Mouse (Mus musculus): ENCODE results near the gene Inpp5k. TPM values are rescaled to one million over a fixed set of nuclear protein-coding genes. Genes with fewer than 3 reads are reported as not detected.
A peak's percentile ranks its signal among the peaks of the same experiment; 100 is the strongest.

The Inpp5k gene
- total and polyA plus RNA-seq, 3 experiments = 31.2 to 41.9 (median 35.6) TPM

GRCm38 (mm10) chr11:75674875-75675274, 44.1 kb downstream of the Inpp5k start:
- no peak for DNase-seq (ENCODE audit: extremely low read depth)
- peak; percentile 60; the same call in 1 of the 2 replicates for TF ChIP-seq POLR2AphosphoS2 (IDR thresholded peaks at IDR 0.05; ENCODE audit: low read depth, low read length)
- TF ChIP-seq POLR2A (IDR thresholded peaks at IDR 0.05; ENCODE audit: low read depth, low read length) = no peak
- peak; percentile 44; the same call in 1 of the 2 replicates for TF ChIP-seq ZNF384 (IDR thresholded peaks at IDR 0.05; ENCODE audit: low read depth, low read length)
- TF ChIP-seq JUND (conservative IDR thresholded peaks at IDR 0.05; ENCODE audit: low read depth, low read length) = no peak
- TF ChIP-seq ELF1 (IDR thresholded peaks at IDR 0.05; ENCODE audit: low read depth, low read length) = no peak
- no peak for TF ChIP-seq CTCF (conservative IDR thresholded peaks at IDR 0.05 in 1 of 2, IDR thresholded peaks at IDR 0.05 in 1 of 2; ENCODE audit: low read depth in 2 of 2, low read length in 2 of 2)
- TF ChIP-seq NRF1 (IDR thresholded peaks at IDR 0.05; ENCODE audit: low read depth, low read length) = no peak
- TF ChIP-seq USF1 (IDR thresholded peaks at IDR 0.05; ENCODE audit: low read depth, low read length) = no peak
- H3K4me2 ChIP-seq (ENCODE audit: insufficient read depth, low read depth, poor library complexity, severe bottlenecking) = no peak overlapping the region
- H3K4me1 ChIP-seq (ENCODE audit: control insufficient read depth in 1 of 2, insufficient read depth in 2 of 2) = peaks cover 8 to 18% of the 10 kb centered on the region in 2 experiments
- H3K36me3 ChIP-seq (replicated peaks in 1 of 2; ENCODE audit: control insufficient read depth in 1 of 2, insufficient read depth in 1 of 2, low read length in 1 of 2) = peaks cover 37 to 47% of the 10 kb centered on the region in 2 experiments
- dilution Hi-C loops (cut with MboI; ENCODE audit: extremely low pct_ligation_motif_present, extremely low pct_unique_long_range_greater_than_20kb, low sequenced_read_pairs) = no loop called here
- no peaks in the 10 kb centered on the region for H3K9me3 ChIP-seq (replicated peaks; ENCODE audit: low read length)
- H3K9ac ChIP-seq (ENCODE audit: insufficient read depth, low read depth) = no peak overlapping the region
- H3K4me3 ChIP-seq (replicated peaks in 1 of 3; ENCODE audit: low read depth in 2 of 3, low read length in 2 of 3, poor library complexity in 1 of 3) = no peak overlapping the region
- no peak overlapping the region for H3K27ac ChIP-seq (ENCODE audit: insufficient read depth, low read depth)
- in situ Hi-C loops (cut with MboI; ENCODE audit: low pct_ligation_motif_present, low pct_unique_long_range_greater_than_20kb, low sequenced_read_pairs) = no loop called here
- H3K27me3 ChIP-seq (replicated peaks) = no peaks in the 10 kb centered on the region
- H3K79me2 ChIP-seq (replicated peaks; ENCODE audit: control insufficient read depth, extremely low read depth, insufficient read depth, poor library complexity, severe bottlenecking) = peaks cover 6% of the 10 kb centered on the region

GRCm38 (mm10) chr11:75677881-75678746, 47.3 kb downstream of the Inpp5k start:
- Histone ChIP-seq H3K4me1 (ENCODE audit: control insufficient read depth in 1 of 2, insufficient read depth in 2 of 2) (peaks cover 5 to 36% of the 10 kb centered on the region in 2 experiments), H3K9ac (ENCODE audit: insufficient read depth, low read depth) (peak overlapping the region; percentile 43; the same call in 1 of the 2 replicates), H3K4me2 (ENCODE audit: insufficient read depth, low read depth, poor library complexity, severe bottlenecking) (peak overlapping the region; percentile 73), H3K9me3 (replicated peaks; ENCODE audit: low read length) (no peaks in the 10 kb centered on the region), H3K4me3 (replicated peaks in 1 of 3; ENCODE audit: low read depth in 2 of 3, low read length in 2 of 3, poor library complexity in 1 of 3) (peak overlapping the region; percentile 60 to 96 (median 69)), H3K27me3 (replicated peaks) (no peaks in the 10 kb centered on the region), H3K36me3 (replicated peaks in 1 of 2; ENCODE audit: control insufficient read depth in 1 of 2, insufficient read depth in 1 of 2, low read length in 1 of 2) (peaks cover 11 to 31% of the 10 kb centered on the region in 2 experiments), H3K79me2 (replicated peaks; ENCODE audit: control insufficient read depth, extremely low read depth, insufficient read depth, poor library complexity, severe bottlenecking) (peaks cover 39% of the 10 kb centered on the region), H3K27ac (ENCODE audit: insufficient read depth, low read depth) (peak overlapping the region; percentile 48; the same call in 1 of the 2 replicates)
- TF ChIP-seq USF1 (IDR thresholded peaks at IDR 0.05; ENCODE audit: low read depth, low read length) = no peak
- no peak for TF ChIP-seq POLR2AphosphoS2 (IDR thresholded peaks at IDR 0.05; ENCODE audit: low read depth, low read length)
- no peak for TF ChIP-seq UBTF (IDR thresholded peaks at IDR 0.05; ENCODE audit: low read depth, low read length)
- TF ChIP-seq PAX5 (IDR thresholded peaks at IDR 0.05; ENCODE audit: low read length) = no peak
- peak; percentile 51 for TF ChIP-seq MAZ (IDR thresholded peaks at IDR 0.05; ENCODE audit: low read depth, low read length)
- TF ChIP-seq MAX (IDR thresholded peaks at IDR 0.05; ENCODE audit: low read length) = peak; percentile 36; the same call in 1 of the 2 replicates
- TF ChIP-seq ZMIZ1 (IDR thresholded peaks at IDR 0.05; ENCODE audit: low read depth, low read length) = no peak
- peak; percentile 48; the same call in 1 of the 2 replicates for TF ChIP-seq ELF1 (IDR thresholded peaks at IDR 0.05; ENCODE audit: low read depth, low read length)
- no peak for TF ChIP-seq BHLHE40 (IDR thresholded peaks at IDR 0.05; ENCODE audit: low read depth, low read length)
- TF ChIP-seq JUND (conservative IDR thresholded peaks at IDR 0.05; ENCODE audit: low read depth, low read length) = peak; percentile 32; the same call in 1 of the 2 replicates
- TF ChIP-seq MYC (IDR thresholded peaks at IDR 0.05; ENCODE audit: low read depth, low read length) = no peak
- peak; percentile 56; the same call in 1 of the 2 replicates for TF ChIP-seq EP300 (IDR thresholded peaks at IDR 0.05; ENCODE audit: low read length)
- TF ChIP-seq TBP (conservative IDR thresholded peaks at IDR 0.05; ENCODE audit: low read depth, low read length) = no peak
- peak; percentile 70 for TF ChIP-seq CHD2 (IDR thresholded peaks at IDR 0.05; ENCODE audit: low read length)
- TF ChIP-seq IRF4 (IDR thresholded peaks at IDR 0.05; ENCODE audit: low read depth, low read length) = no peak
- TF ChIP-seq NELFE (IDR thresholded peaks at IDR 0.05; ENCODE audit: low read depth, low read length) = no peak
- TF ChIP-seq RCOR1 (conservative IDR thresholded peaks at IDR 0.05; ENCODE audit: low read depth, low read length) = peak; percentile 72; the same call in 1 of the 2 replicates
- TF ChIP-seq CHD1 (IDR thresholded peaks at IDR 0.05; ENCODE audit: low read depth, low read length) = 0 out of 2 replicates have a peak, but pooled peaks have one; percentile 46
- peak; percentile 78 for TF ChIP-seq ZNF384 (IDR thresholded peaks at IDR 0.05; ENCODE audit: low read depth, low read length)
- DNase-seq (ENCODE audit: extremely low read depth) = no peak
- in situ Hi-C loops (cut with MboI; ENCODE audit: low pct_ligation_motif_present, low pct_unique_long_range_greater_than_20kb, low sequenced_read_pairs) = no loop called here
- dilution Hi-C loops (cut with MboI; ENCODE audit: extremely low pct_ligation_motif_present, extremely low pct_unique_long_range_greater_than_20kb, low sequenced_read_pairs) = no loop called here

Measured in CH12.LX (cell line).